In the genomic region with DNA sequence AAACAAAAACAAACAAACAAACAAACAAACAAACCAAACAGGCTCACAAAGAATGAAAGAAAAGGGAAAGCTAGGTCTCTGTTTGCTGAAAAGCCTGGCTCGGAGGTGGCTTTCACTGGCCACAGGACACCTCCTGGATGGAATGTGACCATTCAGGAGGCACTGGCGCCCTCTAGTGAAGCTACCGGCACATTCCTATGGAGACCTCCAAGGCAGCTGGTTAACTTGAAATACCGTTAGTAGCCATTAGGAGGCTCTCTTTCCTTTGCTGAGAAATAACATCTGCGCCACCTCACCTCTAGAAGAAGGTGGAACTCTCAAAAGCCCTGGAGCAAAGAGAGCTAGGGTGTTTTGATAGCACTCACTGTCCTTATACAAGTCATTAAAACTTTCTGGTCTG, we compare ENCODE assay signal across 8 mouse cellular contexts.
DNase-seq lines count a peak whose midpoint lies in the region; ATAC-seq and TF ChIP-seq lines count a peak whose summit lies in the region.

No protein-coding gene starts in this region.

- H3K4me2 ChIP-seq in neural tube, embryonic 15.5 days = no peak overlapping the region

- peak; percentile 23 for DNase-seq in gastrocnemius, adult 2 months
- no peak for DNase-seq in gastrocnemius, adult 8-10 months (ENCODE audit: low spot score in 2 of 2)
- peak; percentile 39 for DNase-seq in neural tube, embryonic 10.5 days (ENCODE audit: extremely low spot score, low spot score)
- DNase-seq in heart, postnatal 4 days = peak; percentile 76
- no peak for DNase-seq in frontal cortex, postnatal 10 days (ENCODE audit: low spot score in 2 of 2)

- H3K4me3 ChIP-seq in gastrocnemius, adult 2 months = no peak overlapping the region
- H3K4me3 ChIP-seq in neural tube, embryonic 15.5 days (replicated peaks) = no peak overlapping the region
- H3K4me3 ChIP-seq in bone marrow, adult 2 months (replicated peaks; ENCODE audit: control insufficient read depth, low read depth, low read length) = no peak overlapping the region

- WGBS in neural tube, embryonic 15.5 days = 44% methylated on average over 5 of the region's 5 CpGs
- 37% methylated on average over 5 of the region's 5 CpGs for WGBS in bone marrow, adult 2 months

- intact Hi-C loops in gastrocnemius, adult 2 months (cut with DNase I) = no loop called here

- no peaks in the 10 kb centered on the region for H3K27me3 ChIP-seq in neural tube, embryonic 15.5 days (replicated peaks)

- no peaks in the 10 kb centered on the region for H3K9me3 ChIP-seq in neural tube, embryonic 15.5 days (replicated peaks)

- no peak overlapping the region for H3K27ac ChIP-seq in gastrocnemius, adult 2 months
- H3K27ac ChIP-seq in neural tube, embryonic 15.5 days (replicated peaks) = no peak overlapping the region
- H3K27ac ChIP-seq in bone marrow, adult 2 months (ENCODE audit: control insufficient read depth, insufficient read depth, low read depth, low read length, poor library complexity) = no peak overlapping the region

- no peak for TF ChIP-seq POLR2A in bone marrow, adult 2 months (IDR thresholded peaks at IDR 0.05; ENCODE audit: borderline replicate concordance, control insufficient read depth, low read depth, low read length)

- no peak overlapping the region for H3K9ac ChIP-seq in neural tube, embryonic 15.5 days (replicated peaks)

- TF ChIP-seq CTCF in gastrocnemius, adult 2 months (IDR thresholded peaks at IDR 0.05) = peak; percentile 60
- peak; percentile 28; the same call in 1 of the 2 replicates for TF ChIP-seq CTCF in bone marrow, adult 2 months (IDR thresholded peaks at IDR 0.05; ENCODE audit: control insufficient read depth, insufficient read depth, low read length)

- no peaks in the 10 kb centered on the region for H3K36me3 ChIP-seq in neural tube, embryonic 15.5 days

- H3K4me1 ChIP-seq in neural tube, embryonic 15.5 days = no peaks in the 10 kb centered on the region
- no peaks in the 10 kb centered on the region for H3K4me1 ChIP-seq in bone marrow, adult 2 months (ENCODE audit: control insufficient read depth, insufficient read depth, low read length)

- no peak for ATAC-seq in neural tube, embryonic 15.5 days (ENCODE audit: low FRiP score)
- ATAC-seq in megakaryocyte-erythroid progenitor cell, adult 5-6 weeks (replicated peaks; ENCODE audit: low FRiP score, low TSS enrichment, poor library complexity, severe bottlenecking) = 0 out of 2 replicates have a peak, but pooled peaks have one; percentile 57

Comparison
In these comparisons a context has a peak if more than half of its experiments do, and no peak if none do; other contexts are left out.
1. DNase-seq: peak in gastrocnemius, adult 2 months (single experiment), neural tube, embryonic 10.5 days (single experiment) and heart, postnatal 4 days (single experiment); none in gastrocnemius, adult 8-10 months (0 of 2) and frontal cortex, postnatal 10 days (0 of 2).